Mouse (Mus musculus): ENCODE data around the gene Golph3.

Golph3 gene

DNA sequence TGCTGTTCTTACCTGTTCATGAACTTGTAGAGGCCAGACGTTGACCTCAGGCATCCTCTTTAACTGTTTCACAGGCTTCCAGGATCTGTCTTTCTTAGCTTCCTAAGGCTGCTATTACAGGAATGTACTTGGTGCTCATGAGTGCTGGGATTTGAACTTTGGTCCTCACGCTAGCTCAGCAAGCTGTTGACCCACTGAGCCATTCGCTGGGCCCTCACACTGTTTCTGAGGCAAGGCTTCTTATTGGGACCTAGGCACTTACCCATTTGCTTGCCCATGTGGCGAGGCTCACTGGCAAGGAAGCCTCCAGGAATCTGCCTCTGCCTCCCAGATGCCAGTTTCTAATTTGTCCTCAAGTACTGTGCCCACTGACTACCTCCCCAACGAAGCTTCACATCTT, 1.4 kb upstream of the Golph3 start:
- no peak for DNase-seq

DNA sequence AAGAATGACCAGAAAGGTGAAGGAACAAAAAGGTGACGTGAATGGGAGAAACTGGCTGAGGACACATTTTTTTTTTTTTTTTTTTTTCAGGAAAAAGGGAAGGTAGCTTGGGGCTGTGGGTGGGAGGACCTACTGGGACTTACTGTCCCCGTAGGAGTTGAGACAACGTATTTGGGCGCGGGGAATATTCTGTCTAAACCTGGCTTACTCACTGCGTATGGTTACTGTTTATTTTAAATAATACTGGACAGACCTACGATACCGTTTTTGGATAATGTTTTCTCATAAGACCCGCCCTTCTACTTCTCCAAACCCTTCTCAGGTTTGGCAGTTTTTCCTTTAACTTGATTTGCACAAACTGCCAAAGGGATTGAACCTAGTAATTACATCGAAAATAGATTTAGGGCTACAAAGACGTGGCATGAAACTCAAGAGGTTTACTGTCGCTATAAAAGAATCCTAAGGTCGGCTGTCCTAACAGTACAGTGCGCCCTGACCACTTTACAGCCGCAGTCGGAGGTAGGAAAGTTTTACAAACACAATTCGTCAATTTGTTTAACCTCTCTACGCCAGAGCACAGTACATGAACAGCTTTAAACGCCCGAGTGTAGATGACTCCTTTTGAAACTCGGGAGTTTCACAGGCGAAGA, 684 bp upstream of the Golph3 start:
- DNase-seq: no peak

DNA sequence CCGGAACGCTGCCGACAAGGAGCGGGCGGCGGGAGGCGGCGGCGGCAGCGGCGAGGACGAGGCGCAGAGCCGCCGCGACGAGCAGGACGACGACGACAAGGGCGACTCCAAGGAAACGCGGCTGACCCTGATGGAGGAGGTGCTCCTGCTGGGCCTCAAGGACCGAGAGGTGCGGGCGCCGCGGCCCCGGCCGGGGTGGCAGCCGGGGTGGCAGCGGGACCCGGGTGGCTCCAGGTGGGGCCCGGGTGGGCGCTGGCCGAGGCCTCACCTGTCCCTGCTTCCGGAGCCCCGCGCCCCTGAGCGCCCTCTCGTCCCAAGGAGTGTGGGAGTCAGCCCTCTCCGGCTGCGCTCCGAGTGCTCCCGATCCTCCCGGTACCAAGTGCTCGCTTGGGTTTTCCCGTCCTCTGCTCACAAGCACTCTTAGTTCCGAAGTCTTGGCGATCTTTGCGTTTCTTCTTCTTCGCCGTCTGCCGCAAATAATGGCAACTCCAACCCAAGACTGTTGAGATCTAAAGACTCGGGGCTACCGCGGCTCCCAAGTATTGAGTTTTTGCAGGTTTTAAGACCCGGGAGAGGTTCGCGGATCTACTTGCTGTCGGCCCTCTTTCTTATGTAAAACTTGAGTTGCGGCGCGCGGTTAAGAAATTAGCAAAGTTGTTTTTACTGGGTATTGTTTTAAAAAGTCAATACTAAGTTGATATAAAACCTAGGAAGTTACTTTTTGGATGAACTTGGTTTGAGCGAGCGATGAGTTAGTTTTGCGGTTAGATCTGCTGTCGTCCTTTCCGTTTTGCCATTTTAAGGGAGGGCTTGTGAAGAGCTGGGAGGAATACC, 755 bp downstream of the Golph3 start, which contains the start of gene 1810049J17Rik:
TSS of gene 1810049J17Rik (minus strand) at position 112 of the 834 bp plus-strand sequence.
- DNase-seq: peak; percentile 64

DNA sequence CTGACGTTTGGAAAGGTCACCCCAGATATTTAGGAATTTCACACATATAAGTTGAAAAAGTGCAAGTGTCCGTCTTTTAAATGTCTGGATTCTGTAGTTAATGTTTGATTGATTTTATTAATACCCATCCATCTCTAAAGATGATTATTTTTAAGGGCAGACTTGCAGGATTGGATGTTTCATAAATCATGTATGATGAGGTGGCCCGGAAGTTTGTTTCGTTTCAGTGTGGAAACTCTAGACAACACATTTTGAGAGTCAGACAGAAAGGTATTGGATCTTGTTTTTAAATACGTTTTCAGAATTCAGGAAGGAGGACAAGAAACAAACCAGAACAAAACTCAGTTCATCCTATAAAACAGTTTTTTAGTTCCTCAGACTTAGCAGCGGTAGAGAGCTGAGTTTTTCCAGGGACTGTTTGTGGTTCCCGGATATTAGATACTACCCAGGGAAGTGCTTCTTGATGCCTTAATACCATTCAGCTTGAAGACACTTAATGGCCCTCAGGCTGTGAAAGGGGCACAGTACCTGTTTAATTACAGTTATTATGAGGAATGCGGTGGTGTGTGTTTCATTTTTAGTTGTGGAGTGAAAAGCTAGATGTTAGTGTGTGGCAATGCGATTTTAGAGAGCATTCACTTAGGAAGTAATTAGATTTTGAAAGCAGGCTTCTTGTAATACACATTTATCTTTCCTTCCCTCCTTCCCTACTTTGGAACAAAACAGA, 1.6 kb downstream of the Golph3 start:
- DNase-seq: no peak

DNA sequence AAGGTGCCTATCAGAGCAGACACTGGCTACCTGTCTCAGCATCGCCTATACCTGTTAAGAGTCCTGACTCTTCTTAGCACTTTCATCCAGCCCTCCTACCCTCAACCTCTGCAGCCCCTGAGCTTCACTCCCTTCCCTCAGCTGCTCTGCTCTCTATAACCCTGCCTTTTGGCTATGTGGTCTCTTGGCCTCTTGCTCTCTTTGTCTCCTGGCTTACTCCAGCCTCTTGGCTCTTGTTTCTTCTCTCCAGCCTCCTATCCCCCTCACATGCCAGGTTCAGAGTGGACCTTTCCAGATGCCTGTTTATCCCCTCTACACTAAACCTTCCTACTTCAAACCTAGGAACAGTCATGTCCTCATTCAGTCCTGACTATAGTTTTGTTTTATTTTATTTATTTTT, 3.1 kb downstream of the Golph3 start:
- DNase-seq: no peak

DNA sequence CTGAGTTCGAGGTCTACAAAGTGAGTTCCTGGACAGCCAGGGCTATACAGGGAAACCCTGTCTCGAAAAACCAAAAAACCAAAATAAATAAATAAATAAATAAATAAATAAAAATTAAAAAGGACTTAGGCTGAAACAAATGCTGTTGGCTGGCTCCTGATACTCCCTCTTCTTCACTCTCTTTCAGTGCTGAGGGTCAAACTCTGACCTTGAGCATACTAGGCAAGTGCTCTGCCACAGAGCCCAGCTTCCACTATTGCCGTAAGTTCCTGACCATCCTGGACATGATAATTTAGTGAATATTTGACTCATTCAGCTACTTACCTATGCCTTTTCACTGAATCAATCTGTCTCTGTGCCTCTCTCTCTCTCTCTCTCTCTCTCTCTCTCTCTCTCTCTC, 9.1 kb downstream of the Golph3 start:
- DNase-seq: no peak

DNA sequence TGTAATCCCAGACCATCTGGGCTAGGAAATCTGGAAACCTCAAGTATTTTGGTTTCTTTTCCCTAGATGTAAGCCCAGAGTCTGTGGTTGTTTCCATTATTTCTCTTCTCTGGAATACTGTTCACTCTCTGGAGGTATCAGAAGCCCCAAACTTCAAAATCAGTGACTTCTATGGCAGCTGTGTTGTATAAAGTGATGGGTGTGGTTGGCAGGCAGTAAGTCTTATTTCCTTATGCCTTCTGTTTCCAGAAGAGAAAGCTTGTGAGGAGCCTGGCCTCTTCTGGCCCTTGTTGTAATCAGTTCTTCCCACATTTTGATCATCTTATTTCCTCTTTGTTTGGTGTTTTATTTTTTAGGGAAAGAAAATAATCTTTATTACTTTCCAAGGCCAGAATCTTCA, 9.6 kb downstream of the Golph3 start:
- DNase-seq: no peak

DNA sequence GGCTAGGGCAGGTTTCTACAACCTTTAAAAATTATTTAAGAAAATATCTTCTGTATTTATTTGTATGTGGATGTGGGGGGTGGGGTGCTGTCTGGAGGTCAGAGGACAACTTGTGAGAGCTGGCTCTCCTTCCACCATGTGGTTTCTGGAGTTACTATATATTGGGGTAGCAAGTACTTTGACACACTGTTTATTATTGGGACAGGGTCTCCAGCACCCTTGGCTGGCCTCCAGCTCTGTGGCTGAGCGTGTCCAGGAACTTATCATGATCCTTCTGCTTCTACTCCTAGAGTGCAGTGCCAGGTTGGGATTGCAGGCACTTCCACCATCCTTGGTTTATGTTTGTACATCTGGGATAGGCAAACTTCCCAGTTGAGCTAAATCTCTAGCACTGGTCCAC, 10.1 kb downstream of the Golph3 start:
- DNase-seq: no peak

DNA sequence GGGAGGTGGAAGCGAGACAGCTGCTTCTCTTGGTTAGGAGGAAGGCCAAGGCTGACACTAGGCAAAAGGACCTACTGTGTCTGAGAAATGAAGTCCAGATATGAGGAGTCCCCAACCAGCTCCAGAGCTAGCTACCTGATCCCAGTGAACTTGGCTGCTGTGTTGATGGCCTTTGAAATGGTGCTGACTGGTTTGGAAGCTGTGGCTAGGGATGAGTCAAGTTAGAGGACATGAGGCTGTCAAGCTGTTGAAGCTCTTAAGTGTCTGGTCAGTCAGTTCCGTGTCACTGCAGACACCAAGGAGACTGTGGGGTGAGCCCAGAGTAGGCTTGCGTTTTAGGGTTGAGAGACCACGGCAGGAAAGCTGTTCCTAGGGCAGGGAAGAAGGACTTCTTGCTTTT, 13.1 kb downstream of the Golph3 start:
- no peak for DNase-seq

DNA sequence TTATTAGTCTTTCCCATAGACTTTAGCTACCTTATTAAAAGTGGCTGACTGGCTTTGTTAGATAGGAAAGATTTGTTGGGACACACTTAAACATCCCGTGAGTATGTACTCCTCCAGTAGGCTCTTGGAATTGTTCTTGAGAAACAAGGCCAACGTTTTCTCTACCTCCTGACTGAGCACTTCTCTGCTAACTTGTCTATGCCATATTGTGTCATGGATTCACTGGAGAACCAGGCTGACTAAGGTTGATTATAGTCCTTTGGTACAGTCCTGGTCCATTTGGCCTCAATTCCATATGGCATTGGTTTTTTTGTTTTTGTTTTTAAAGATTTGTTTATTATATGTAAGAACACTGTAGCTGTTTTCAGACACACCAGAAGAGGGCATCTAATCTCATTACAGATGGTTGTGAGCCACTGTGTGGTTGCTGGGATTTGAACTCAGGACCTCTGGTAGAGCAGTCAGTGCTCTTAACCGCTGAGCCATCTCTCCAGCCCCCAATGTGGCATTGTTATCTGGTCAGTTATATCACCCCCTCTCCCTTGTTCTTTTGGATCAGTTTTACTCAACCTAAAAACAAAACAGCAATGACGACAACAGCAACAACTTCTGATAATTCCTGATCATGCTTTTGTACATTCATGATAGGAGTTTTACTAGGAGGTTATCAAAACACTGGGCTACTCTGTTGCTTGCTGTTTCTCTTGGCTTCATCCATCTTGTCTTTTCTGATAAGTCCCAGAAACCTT, 16.0 kb downstream of the Golph3 start:
- DNase-seq: no peak

DNA sequence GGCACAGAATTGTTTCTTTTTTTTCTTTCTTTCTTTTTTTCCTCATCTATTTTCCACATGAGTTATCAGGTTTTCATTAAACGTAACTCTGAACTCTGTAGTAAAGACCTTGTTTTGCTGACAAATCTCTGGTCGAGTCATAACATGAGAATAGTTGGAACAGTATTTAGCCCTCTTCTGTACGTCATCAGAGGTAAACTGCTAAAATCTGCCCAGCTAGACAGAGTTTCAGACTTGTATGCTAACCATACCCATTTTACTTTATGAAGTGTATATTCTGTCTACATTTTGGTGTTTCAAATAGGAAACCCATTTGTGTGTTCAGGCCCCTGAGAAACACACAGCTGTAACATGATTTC, 16.5 kb downstream of the Golph3 start:
- no peak for DNase-seq

DNA sequence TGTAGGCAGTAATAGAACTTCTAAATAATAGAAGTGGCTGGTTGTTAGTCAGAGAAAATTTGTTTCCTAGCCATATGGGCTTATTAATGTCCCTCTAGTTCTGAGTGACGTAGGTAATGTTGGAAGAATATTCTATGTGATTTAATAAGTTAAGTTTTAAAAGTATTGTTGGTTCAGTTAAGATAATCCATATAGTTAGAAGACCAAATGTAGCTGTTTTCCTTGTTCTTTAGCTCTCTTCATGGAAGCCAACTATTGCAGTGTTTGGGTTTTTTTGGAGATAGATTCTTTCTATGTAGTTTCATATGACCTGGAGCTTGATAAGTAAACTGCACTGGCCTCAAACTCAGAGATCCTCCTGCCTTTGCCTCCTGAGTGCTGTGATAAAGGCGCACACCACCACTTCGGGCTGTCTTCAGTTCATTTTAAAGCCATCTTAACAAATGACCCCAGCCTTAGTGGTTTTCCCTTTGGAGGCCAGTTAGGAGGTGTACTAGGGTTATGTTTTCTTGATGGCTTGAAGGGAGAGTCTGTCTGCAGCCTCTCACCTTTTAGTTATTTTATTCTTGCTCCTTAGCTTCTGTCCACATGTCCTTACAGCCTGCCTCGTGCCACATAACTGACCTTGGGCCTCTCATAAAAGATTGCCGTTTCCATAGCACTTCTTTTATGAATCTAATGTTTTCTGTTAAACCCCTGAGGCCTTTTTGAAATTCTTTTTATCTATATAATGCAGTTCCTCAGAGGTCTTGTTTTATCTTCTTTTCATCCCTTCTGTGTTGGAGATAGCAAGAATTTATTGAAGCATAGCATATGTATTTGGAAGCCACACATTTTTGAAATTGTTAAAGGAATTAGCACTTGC, 19.5 kb downstream of the Golph3 start:
- no peak for DNase-seq

DNA sequence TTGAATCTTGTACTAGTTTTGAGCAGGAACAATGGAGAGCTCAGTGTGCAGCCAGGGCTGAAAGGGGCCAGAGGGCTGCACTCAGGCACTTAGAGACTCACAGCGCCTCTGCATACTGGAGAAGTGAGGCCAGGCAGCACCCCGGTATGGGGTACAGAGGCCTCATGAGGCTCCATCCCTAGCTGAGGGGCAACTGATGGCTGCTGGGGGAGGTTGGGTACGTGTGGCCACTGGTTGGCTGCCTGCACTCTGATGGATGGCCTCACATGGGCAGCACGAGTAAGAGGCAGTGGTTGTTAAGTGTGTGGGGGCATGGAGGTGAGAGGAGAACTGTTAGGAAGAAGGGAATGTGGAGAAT, 20.1 kb downstream of the Golph3 start:
- DNase-seq: no peak

DNA sequence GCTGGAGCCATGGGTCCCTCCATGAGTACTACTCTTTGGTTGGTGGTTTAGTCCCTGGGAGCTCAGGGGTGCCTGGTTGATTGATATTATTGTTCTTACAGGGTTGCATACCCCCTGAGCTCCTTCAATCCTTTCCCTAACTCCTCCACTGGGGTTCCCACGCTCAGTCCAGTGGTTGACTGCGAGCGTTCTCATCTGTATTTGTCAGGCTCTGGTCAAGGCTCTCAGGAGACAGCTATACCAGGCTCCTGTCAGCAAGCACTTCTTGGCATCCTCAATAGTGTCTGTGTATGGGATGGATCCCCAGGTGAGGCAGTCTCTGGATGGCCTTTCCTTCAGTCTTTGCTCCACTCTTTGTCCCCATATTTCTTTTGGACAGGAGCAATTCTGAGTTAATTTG, 25.7 kb downstream of the Golph3 start:
- no peak for DNase-seq

DNA sequence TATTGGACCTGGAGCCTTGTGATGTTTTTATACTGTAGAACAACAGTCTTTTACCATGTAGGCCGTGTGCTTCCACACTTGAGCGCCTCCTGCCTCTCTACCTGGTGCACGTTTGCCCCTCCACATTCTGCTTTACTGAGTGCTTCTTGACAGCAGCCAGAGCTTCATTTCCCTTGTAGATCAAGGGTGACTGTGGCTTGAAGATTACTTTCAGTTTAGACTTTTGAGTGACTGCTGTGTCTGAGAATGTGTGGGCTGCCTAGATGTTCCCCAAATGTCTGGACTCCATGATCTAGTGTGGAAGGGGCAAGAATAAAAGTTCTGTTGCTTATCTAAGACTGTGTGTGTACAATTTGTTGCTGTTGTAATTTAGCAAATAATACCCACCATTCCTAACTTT, 27.7 kb downstream of the Golph3 start:
- no peak for DNase-seq

DNA sequence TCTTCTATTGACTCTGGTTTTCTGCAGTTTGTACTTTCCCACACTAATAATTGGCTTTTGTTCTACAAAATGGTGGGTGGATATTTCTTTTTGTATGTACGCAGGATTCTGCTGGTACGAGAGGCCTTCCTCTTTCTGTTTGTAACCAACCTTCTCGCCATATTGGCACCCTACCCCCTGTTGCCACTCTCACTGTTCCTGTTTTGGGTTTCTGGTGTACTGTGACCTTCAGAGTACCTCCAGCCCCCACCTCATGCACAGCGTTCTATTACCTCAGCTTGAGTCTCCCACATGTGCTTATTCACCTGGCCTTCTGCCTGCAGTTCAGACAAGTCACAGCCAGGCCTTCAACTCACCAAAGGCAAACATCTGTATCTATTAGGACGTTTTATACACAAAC, 28.6 kb downstream of the Golph3 start:
- DNase-seq: no peak

DNA sequence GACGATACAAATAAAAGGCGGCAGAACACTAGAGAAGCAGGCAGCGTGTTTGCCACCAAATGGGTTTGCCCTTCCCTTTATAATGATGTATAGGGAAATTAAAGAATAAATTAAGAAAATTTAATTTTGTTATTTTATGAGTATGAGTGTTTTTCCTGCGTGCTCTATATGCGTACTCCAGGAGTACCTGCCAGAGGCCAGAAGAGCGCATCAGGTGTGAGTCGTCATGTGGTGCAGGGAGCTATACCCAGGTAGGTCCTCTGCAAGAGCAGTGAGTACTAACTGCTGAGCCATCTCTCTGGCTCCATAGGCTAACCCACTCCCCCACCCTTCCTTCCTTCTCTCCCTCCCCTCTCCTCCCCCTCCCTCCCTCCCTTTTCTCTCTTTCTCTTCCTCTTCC, 30.2 kb downstream of the Golph3 start:
- DNase-seq: no peak

DNA sequence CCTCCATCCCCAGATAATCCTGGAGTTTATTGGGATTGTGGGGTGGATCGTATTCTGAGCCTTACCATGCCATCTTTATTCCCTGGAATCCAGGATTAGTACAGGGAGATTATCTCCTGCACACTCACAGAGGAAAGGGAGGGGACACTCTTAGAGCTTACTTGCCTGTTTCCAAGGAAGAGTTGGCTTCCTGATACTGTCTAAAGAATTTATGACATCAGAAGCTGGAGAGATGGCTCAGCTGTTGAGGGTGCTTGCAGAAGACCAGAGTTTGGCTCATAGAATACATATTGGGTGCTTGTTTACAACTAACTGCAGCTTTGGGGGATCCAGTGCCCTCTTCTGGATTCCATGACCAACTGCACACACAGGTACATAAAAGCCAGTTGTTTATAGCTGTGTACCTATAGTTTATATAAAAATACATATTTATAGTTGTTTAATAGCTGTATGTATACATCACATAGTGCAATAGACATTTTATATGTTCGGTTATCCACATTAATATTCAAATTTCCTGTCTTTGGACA, 33.1 kb downstream of the Golph3 start:
- no peak for DNase-seq

DNA sequence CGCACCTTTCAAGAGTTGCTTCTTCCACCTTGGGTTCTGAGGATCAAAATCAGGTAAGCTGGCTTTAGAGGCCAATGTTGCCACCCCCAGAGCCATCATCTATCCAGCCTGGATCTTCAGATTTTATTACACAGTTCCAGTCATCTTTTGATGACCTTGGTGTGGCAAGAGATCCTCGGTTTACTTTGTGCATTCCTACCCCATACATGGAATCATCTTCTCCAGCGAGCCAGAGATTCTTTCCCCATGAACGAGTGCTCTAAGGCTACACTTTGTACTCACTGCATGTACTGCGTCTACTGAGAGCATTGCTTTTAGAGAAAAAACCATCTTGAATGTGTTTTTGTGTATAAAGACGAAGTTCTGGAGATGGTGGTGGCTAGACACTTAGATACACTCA, 34.0 kb downstream of the Golph3 start:
- no peak for DNase-seq

DNA sequence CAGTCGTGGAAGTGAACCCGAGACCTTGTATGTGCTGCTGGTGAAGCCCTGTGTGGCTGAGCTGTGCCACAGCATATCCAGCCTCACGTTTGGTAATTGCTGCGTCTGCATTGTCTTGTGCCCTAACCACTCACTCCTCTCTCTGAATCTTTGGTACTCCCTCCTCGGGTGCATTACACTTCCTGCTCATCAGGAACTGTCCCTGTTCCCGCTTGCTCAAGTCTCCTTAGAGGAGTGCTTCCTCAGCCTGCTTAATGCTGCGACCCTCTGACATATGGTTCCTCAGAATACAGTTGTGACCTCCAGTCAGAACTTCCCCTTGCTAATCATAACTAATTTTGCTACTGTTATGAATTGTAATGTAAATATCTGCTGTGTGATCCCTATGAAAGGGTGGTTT, 34.7 kb downstream of the Golph3 start:
- no peak for DNase-seq

DNA sequence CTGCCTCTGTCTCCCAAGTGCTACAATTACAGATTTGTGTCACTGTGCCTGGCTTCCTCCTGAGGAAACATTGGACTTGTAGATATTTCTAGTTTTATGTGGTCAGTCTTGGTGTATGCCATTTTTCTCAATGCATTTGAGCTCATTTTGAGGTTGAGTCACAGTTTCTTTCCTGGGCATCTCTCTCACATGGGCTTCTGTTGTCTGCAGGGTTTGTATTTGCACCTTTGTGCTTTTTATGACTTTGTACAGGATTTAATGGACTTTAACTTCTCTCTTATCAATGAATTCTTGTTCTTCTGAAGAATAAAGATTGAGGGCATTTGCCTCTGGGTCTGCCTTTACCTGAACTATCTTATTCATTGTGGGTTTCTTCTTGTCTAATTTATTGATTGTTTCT, 36.2 kb downstream of the Golph3 start:
- DNase-seq: no peak

DNA sequence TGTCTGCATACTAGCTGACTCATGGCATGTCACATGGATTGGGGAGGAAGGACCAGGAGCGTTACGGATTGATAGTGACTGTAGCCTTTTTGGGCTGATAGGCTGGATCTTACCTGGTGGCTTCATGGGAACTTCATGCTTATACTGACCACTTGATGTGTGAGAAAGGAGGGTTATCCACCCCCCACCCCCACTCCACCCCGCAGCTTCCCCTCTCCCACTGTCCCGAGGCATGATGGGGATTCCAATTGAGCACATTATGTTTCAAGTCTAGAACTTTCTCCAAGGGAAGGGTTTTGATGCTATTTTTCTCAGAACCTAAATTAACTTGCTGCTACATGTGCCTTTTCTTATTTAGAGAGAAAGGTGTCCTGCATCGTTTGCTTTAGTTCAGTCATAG, 37.1 kb downstream of the Golph3 start:
- DNase-seq: no peak
